Mouse (Mus musculus) ES-E14 (cell line): ENCODE measurements around the gene Zdhhc14. TPM values are rescaled to one million over a fixed set of nuclear protein-coding genes. Genes with fewer than 3 reads are reported as not detected.

Source experiments
- DNase-seq: peaks from one replicate; pipeline ENCODE4 v3.0.0-alpha.2; 2013; ENCODE audit warnings: low read depth, low spot score
- H3K27ac ChIP-seq: 2 replicates; pipeline ENCODE4 v1.5.1; 2012; ENCODE audit warnings: low read depth, mild to moderate bottlenecking, low read length, moderate library complexity, mixed read lengths; ENCODE audit not compliant: poor library complexity, insufficient read depth, severe bottlenecking
- H3K36me3 ChIP-seq: 2 replicates; pipeline ENCODE4 v1.6.1; 2012; ENCODE audit warnings: mild to moderate bottlenecking, low read length, moderate library complexity, mixed read lengths; ENCODE audit not compliant: control insufficient read depth, poor library complexity, insufficient read depth, severe bottlenecking
- H3K4me1 ChIP-seq, 2 experiments: fragments of 150-350 bp in 1 of 2; sonication (generic) in 1 of 2; 2 replicates each; pipeline ENCODE4 v1.6.1; 2012; ENCODE audit warnings: low read length in 2 of 2, mild to moderate bottlenecking in 1 of 2, mixed read lengths in 1 of 2; ENCODE audit not compliant: control insufficient read depth in 2 of 2, insufficient read depth in 2 of 2, poor library complexity in 1 of 2
- H3K4me3 ChIP-seq, 2 experiments: fragments of 150-350 bp in 1 of 2; sonication (generic) in 1 of 2; 2 replicates each; pipeline ENCODE4 v1.5.1; 2012; ENCODE audit warnings: low read length in 2 of 2, low read depth in 1 of 2, mild to moderate bottlenecking in 1 of 2, mixed read lengths in 1 of 2; ENCODE audit not compliant: insufficient read depth in 1 of 2, poor library complexity in 1 of 2, severe bottlenecking in 1 of 2
- H3K9ac ChIP-seq: 2 replicates; pipeline ENCODE4 v1.6.1; 2012; ENCODE audit warnings: low read depth, mild to moderate bottlenecking, low read length, mixed read lengths; ENCODE audit not compliant: poor library complexity, insufficient read depth, severe bottlenecking
- H3K9me3 ChIP-seq: fragments of 150-350 bp; sonication (generic); 2 replicates; pipeline ENCODE4 v1.6.1; 2012; ENCODE audit warnings: low read depth, mild to moderate bottlenecking, low read length; ENCODE audit not compliant: control insufficient read depth, insufficient read depth
- CHD2 ChIP-seq: IDR thresholded peaks from 2 replicates; pipeline ENCODE4 v1.6.1; 2014; ENCODE audit warnings: mild to moderate bottlenecking, low read depth, low read length, inconsistent platforms
- HCFC1 ChIP-seq: IDR thresholded peaks from 2 replicates; pipeline ENCODE4 v1.6.1; 2012; ENCODE audit warnings: low read length, inconsistent platforms, borderline replicate concordance; ENCODE audit not compliant: insufficient read depth
- MAFK ChIP-seq: IDR thresholded peaks from 2 replicates; pipeline ENCODE4 v1.6.1; 2014; ENCODE audit warnings: mild to moderate bottlenecking, low read depth, low read length, inconsistent platforms; ENCODE audit not compliant: insufficient read depth
- ZC3H11A ChIP-seq: IDR thresholded peaks from 2 replicates; pipeline ENCODE4 v1.6.1; 2012; ENCODE audit warnings: low read depth, mild to moderate bottlenecking, inconsistent platforms, low read length, borderline replicate concordance
- ZNF384 ChIP-seq: IDR thresholded peaks from 2 replicates; pipeline ENCODE4 v1.6.1; 2012; ENCODE audit warnings: low read depth, low read length, inconsistent platforms
- in situ Hi-C, 2 experiments: fragments of 600-800 bp; cut with MboI; formaldehyde crosslinking; loops; one replicate each; pipeline ENCODE4 v1.15.1; 2025; ENCODE audit warnings: low sequenced_read_pairs in 2 of 2, inconsistent platforms in 1 of 2; ENCODE audit not compliant: unreplicated experiment in 2 of 2
- total RNA-seq: library from RNA; depleted of rRNA; stranded (reverse); fragments of 300-350 nt; gene quantifications from 2 replicates; pipeline ENCODE4 v1.2.3, GENCODE M21; 2012

Gene Zdhhc14
- total RNA-seq, 1 experiment, result 0.76 TPM

- Histone ChIP-seq H3K9me3 (no peaks in the 10 kb centered on the region), H3K9ac (no peak overlapping the region), H3K27ac (no peak overlapping the region), H3K36me3 (no peaks in the 10 kb centered on the region), H3K4me1 (no peaks in the 10 kb centered on the region), H3K4me3 (no peak overlapping the region)
- no peak for TF ChIP-seq CHD2
- no peak for TF ChIP-seq HCFC1
- no peak for DNase-seq
- in situ Hi-C loops, result no loop called here
These were observed 44.1 kb downstream of the Zdhhc14 start for GRCm38 (mm10) chr17:5536259-5537094.

GRCm38 (mm10) chr17:5537095-5537575, 44.8 kb downstream of the Zdhhc14 start:
- no peak overlapping the region for H3K9ac ChIP-seq
- H3K9me3 ChIP-seq, result no peaks in the 10 kb centered on the region
- in situ Hi-C loops, result no loop called here
- no peaks in the 10 kb centered on the region for H3K36me3 ChIP-seq
- H3K4me1 ChIP-seq, result no peaks in the 10 kb centered on the region
- TF ChIP-seq MAFK (no peak), ZC3H11A (no peak), HCFC1 (no peak), ZNF384 (no peak), CHD2 (no peak)
- DNase-seq, result no peak
- H3K27ac ChIP-seq, result no peak overlapping the region
- H3K4me3 ChIP-seq, result no peak overlapping the region

- Histone ChIP-seq H3K36me3 (no peaks in the 10 kb centered on the region), H3K9me3 (no peaks in the 10 kb centered on the region), H3K4me3 (no peak overlapping the region), H3K9ac (no peak overlapping the region), H3K4me1 (no peaks in the 10 kb centered on the region), H3K27ac (no peak overlapping the region)
- TF ChIP-seq CHD2 (no peak), ZNF384 (no peak), HCFC1 (no peak), MAFK (no peak), ZC3H11A (no peak)
- in situ Hi-C loops, result no loop called here
- DNase-seq, result no peak
These were observed 49.8 kb downstream of the Zdhhc14 start for GRCm38 (mm10) chr17:5542177-5542576.

- no peak overlapping the region for H3K27ac ChIP-seq
- DNase-seq, result no peak
- H3K36me3 ChIP-seq, result no peaks in the 10 kb centered on the region
- in situ Hi-C loops, result no loop called here
- H3K9me3 ChIP-seq, result no peaks in the 10 kb centered on the region
- no peak for TF ChIP-seq CHD2
- no peak overlapping the region for H3K4me3 ChIP-seq
- H3K9ac ChIP-seq, result no peak overlapping the region
- no peaks in the 10 kb centered on the region for H3K4me1 ChIP-seq
These were observed 51.7 kb downstream of the Zdhhc14 start for GRCm38 (mm10) chr17:5544065-5544464.

DNA sequence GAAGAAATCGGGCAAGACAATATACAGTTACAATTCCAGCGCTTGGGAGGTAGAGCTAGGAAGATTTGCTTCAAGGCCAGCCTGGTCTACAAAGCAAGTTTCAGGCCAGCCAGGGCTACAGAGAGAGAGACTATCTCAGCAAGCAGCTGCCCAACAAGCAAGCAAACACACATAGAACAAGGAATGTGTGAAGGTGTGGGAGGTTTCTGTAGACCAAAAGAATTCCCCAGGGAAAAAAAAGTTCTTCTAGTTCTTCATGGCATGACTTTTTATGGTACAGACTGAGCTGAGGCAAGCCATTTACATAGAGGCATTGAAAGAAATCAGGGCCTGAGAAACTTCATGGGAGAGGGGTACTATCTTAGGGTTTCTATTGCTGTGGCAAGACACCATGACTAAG, 52.7 kb downstream of the Zdhhc14 start:
- Histone ChIP-seq H3K4me3 (no peak overlapping the region), H3K36me3 (no peaks in the 10 kb centered on the region), H3K4me1 (no peaks in the 10 kb centered on the region), H3K9ac (no peak overlapping the region), H3K27ac (no peak overlapping the region), H3K9me3 (no peaks in the 10 kb centered on the region)
- no peak for DNase-seq
- no peak for TF ChIP-seq MAFK
- no peak for TF ChIP-seq ZNF384
- TF ChIP-seq CHD2, result no peak
- TF ChIP-seq HCFC1, result no peak
- TF ChIP-seq ZC3H11A, result no peak
- in situ Hi-C loops, result no loop called here
